Mouse (Mus musculus): ENCODE results near the gene 4921539E11Rik.

DNA sequence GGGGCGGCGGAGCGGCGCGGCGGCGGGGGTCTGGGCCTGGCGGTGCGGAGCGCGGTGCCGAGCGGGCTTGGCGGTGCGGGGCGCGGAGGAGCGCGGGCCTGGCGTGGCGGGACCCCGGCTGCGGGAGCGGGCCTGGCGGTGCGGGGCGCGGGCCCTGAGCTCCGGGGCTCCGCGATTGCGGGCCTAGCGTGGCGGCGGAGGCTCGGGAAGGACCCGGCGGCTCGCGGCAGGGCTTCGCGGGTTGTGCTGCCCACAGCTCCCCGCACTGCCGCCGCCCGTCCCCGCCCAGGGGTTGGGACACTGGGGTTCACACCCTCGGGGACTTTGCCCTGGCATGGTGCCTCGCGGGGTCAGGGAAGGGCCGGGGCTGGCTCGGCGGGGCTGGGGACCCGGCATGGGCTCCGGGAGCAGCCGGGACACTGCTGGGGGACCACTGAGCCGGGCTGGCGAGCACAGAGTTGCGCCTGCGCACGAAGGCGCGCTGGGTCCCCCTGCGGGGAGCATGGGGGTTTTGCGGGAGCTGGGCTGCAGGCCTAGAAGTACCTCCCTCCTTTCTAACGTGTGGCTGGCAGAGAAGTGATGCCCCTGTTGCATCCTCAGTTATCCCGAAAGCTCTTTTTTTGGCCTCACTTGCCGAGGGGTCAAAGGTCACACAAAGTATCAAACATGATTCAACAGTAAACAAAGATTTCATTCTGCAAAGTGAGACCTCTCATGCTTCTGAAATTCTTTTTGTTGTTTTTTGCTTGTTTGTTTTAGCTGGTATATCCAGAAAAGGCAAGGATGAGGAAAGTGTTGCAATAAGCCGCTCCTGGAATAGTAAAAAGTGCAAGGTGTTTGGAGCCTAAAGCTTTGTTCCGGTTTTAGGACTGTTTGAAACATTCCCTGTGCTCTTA, 75.5 kb downstream of the 4921539E11Rik start, which contains the start of gene Slc35d1:
- TF ChIP-seq POLR2A (IDR thresholded peaks at IDR 0.05; ENCODE audit: borderline replicate concordance, control insufficient read depth, low read depth, low read length), result peak; percentile 42; the same call in 1 of the 2 replicates
- no peak for TF ChIP-seq CTCF (IDR thresholded peaks at IDR 0.05; ENCODE audit: control insufficient read depth, insufficient read depth, low read length)
